Mouse (Mus musculus): ENCODE data around the gene Trarg1.

- no peak for TF ChIP-seq CTCF (IDR thresholded peaks at IDR 0.05; ENCODE audit: extremely low read depth, insufficient read depth, low read length)
- no peak for TF ChIP-seq POLR2A (IDR thresholded peaks at IDR 0.05; ENCODE audit: extremely low read depth, insufficient read depth, low read length)
These were observed 28.6 kb upstream of the Trarg1 start for GRCm38 (mm10) chr11:76650862-76651560.

Data from cortical plate, adult 2 months (tissue).